In the genomic region with DNA sequence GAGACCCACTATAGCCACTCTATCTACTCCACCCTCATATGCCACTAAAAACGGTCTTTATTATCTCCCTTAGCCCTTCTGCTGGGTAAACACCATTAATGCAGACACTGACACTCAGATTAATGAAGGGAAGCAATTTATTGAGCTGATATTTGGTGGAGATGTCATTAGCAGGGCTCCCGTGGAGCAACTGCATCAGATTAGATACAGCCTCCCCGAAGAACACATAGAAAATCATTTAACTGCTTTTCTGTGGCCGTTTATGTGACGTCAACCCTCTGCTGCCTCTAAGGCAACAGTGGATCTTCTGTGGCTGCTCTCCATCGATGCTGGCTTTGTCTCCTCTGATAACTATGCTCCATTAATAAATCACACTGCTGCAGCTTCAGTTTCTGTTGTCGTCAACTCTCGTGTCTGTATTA, we compare ENCODE assay signal across 26 mouse cellular contexts.
A peak's percentile ranks its signal among the peaks of the same experiment; 100 is the strongest.
DNase-seq lines count a peak whose midpoint lies in the region; ATAC-seq and TF ChIP-seq lines count a peak whose summit lies in the region.
"Had no signal": no experiment of that assay in that cellular context is flagged by ENCODE, and none has a peak within 500 bp of the region (broad histone marks: within the 10 kb centered on the region; RNA-seq: fewer than 3 reads in every experiment).

No protein-coding gene starts in this region.

- no peaks in the 10 kb centered on the region for H3K36me3 ChIP-seq in hindbrain, postnatal 0 days (ENCODE audit: insufficient read depth, low read length)
- H3K36me3 ChIP-seq in hindbrain, embryonic 16.5 days (ENCODE audit: control insufficient read depth, insufficient read depth, low read length): no peaks in the 10 kb centered on the region
- no peaks in the 10 kb centered on the region for H3K36me3 ChIP-seq in neural tube, embryonic 14.5 days (ENCODE audit: control insufficient read depth, insufficient read depth, low read length)
- no peaks in the 10 kb centered on the region for H3K36me3 ChIP-seq in liver, embryonic 15.5 days (replicated peaks)
- H3K36me3 ChIP-seq: hindbrain, embryonic 12.5 days; intestine, embryonic 15.5 days; limb, embryonic 10.5 days; limb, embryonic 15.5 days; lung, embryonic 15.5 days; midbrain, embryonic 13.5 days had no signal

- DNase-seq in hindbrain, postnatal 0 days (ENCODE audit: low spot score): peak; percentile 33
- no peak for DNase-seq in neural tube, embryonic 10.5 days (ENCODE audit: extremely low spot score, low spot score)
- DNase-seq in left cerebral cortex, adult 9 months (ENCODE audit: low spot score in 2 of 2): no peak
- no peak for DNase-seq in right cerebral cortex, postnatal 14 days
- DNase-seq: adrenal gland, adult 2 months; B cell, adult 2 months; cerebellum, adult 11 months; cerebellum, adult 9-10 months; heart, postnatal 14 days; kidney, adult 8-10 months; kidney, postnatal 4 days; thymus, postnatal 4 days had no signal

- 0 out of 2 replicates have a peak, but pooled peaks cover 2% of the 10 kb centered on the region for H3K4me1 ChIP-seq in hindbrain, postnatal 0 days (ENCODE audit: insufficient read depth, low read length)
- no peaks in the 10 kb centered on the region for H3K4me1 ChIP-seq in hindbrain, embryonic 16.5 days (ENCODE audit: control insufficient read depth, insufficient read depth, low read depth, low read length)
- H3K4me1 ChIP-seq in neural tube, embryonic 14.5 days (ENCODE audit: control insufficient read depth, insufficient read depth, low read length): peaks cover 9% of the 10 kb centered on the region
- no peaks in the 10 kb centered on the region; the same call in 1 of the 2 replicates for H3K4me1 ChIP-seq in liver, embryonic 15.5 days (replicated peaks)
- H3K4me1 ChIP-seq: hindbrain, embryonic 12.5 days; intestine, embryonic 15.5 days; limb, embryonic 15.5 days; lung, embryonic 15.5 days; megakaryocyte, embryonic 14.5 days had no signal

- TF ChIP-seq CTCF in hindbrain, postnatal 0 days (IDR thresholded peaks at IDR 0.05; ENCODE audit: low read depth): no peak

- no peaks in the 10 kb centered on the region for H3K9me3 ChIP-seq in hindbrain, postnatal 0 days (ENCODE audit: low read length)
- H3K9me3 ChIP-seq in hindbrain, embryonic 16.5 days (ENCODE audit: control insufficient read depth, low read length): no peaks in the 10 kb centered on the region
- no peaks in the 10 kb centered on the region for H3K9me3 ChIP-seq in neural tube, embryonic 14.5 days (ENCODE audit: control insufficient read depth, low read length)
- H3K9me3 ChIP-seq in liver, embryonic 15.5 days (replicated peaks): no peaks in the 10 kb centered on the region
- H3K9me3 ChIP-seq: hindbrain, embryonic 12.5 days; intestine, embryonic 15.5 days; limb, embryonic 10.5 days; limb, embryonic 15.5 days; lung, embryonic 15.5 days; megakaryocyte, embryonic 14.5 days; midbrain, embryonic 13.5 days had no signal

- ATAC-seq in hindbrain, postnatal 0 days: no peak
- no peak for ATAC-seq in hindbrain, embryonic 16.5 days
- peak; percentile 60; the same call in 1 of the 2 replicates for ATAC-seq in neural tube, embryonic 14.5 days (ENCODE audit: low read depth)
- peak; percentile 67 for ATAC-seq in liver, embryonic 15.5 days (ENCODE audit: insufficient read depth)
- ATAC-seq: activated CD4-positive, CD25-positive, alpha-beta regulatory T cell, adult 4 months; forebrain, embryonic 16.5 days; intestine, embryonic 15.5 days; midbrain, embryonic 13.5 days had no signal

- H3K27ac ChIP-seq in hindbrain, postnatal 0 days: no peak overlapping the region
- H3K27ac ChIP-seq in hindbrain, embryonic 16.5 days (ENCODE audit: low read depth, low read length): no peak overlapping the region
- no peak overlapping the region for H3K27ac ChIP-seq in neural tube, embryonic 14.5 days (ENCODE audit: low read depth, low read length)
- no peak overlapping the region for H3K27ac ChIP-seq in liver, embryonic 15.5 days (replicated peaks)
- H3K27ac ChIP-seq: hindbrain, embryonic 12.5 days; intestine, embryonic 15.5 days; kidney, postnatal 0 days; limb, embryonic 15.5 days; lung, embryonic 15.5 days; midbrain, embryonic 13.5 days had no signal

- no peak overlapping the region for H3K4me2 ChIP-seq in hindbrain, postnatal 0 days (ENCODE audit: low read depth, low read length)
- no peak overlapping the region for H3K4me2 ChIP-seq in hindbrain, embryonic 16.5 days (ENCODE audit: low read length)
- H3K4me2 ChIP-seq in neural tube, embryonic 14.5 days (ENCODE audit: low read depth, low read length): no peak overlapping the region
- H3K4me2 ChIP-seq in liver, embryonic 15.5 days: no peak overlapping the region
- H3K4me2 ChIP-seq: hindbrain, embryonic 12.5 days; intestine, embryonic 15.5 days; limb, embryonic 15.5 days; lung, embryonic 15.5 days; midbrain, embryonic 13.5 days had no signal

- no peak overlapping the region for H3K4me3 ChIP-seq in hindbrain, postnatal 0 days (ENCODE audit: low read length)
- H3K4me3 ChIP-seq in hindbrain, embryonic 16.5 days (ENCODE audit: low read length): no peak overlapping the region
- H3K4me3 ChIP-seq in neural tube, embryonic 14.5 days (ENCODE audit: low read depth, low read length): no peak overlapping the region
- no peak overlapping the region for H3K4me3 ChIP-seq in liver, embryonic 15.5 days (replicated peaks)
- H3K4me3 ChIP-seq: erythroblast, embryonic 14.5 days; hindbrain, embryonic 12.5 days; intestine, embryonic 15.5 days; limb, embryonic 10.5 days; limb, embryonic 15.5 days; lung, embryonic 15.5 days; megakaryocyte, embryonic 14.5 days; midbrain, embryonic 13.5 days had no signal

- no peaks in the 10 kb centered on the region for H3K27me3 ChIP-seq in hindbrain, postnatal 0 days (ENCODE audit: insufficient read depth, low read length)
- no peaks in the 10 kb centered on the region for H3K27me3 ChIP-seq in hindbrain, embryonic 16.5 days (replicated peaks; ENCODE audit: control insufficient read depth, insufficient read depth, low read length)
- H3K27me3 ChIP-seq in neural tube, embryonic 14.5 days (ENCODE audit: control insufficient read depth, insufficient read depth, low read length): no peaks in the 10 kb centered on the region
- H3K27me3 ChIP-seq in liver, embryonic 15.5 days: no peaks in the 10 kb centered on the region
- H3K27me3 ChIP-seq: hindbrain, embryonic 12.5 days; intestine, embryonic 15.5 days; megakaryocyte, embryonic 14.5 days; midbrain, embryonic 13.5 days had no signal

- 49% methylated on average over 8 of the region's 8 CpGs for WGBS in hindbrain, postnatal 0 days
- 41% methylated on average over 8 of the region's 8 CpGs for WGBS in hindbrain, embryonic 16.5 days
- WGBS in neural tube, embryonic 14.5 days: 18% methylated on average over 8 of the region's 8 CpGs
- 33% methylated on average over 8 of the region's 8 CpGs for WGBS in liver, embryonic 15.5 days (ENCODE audit: insufficient replicate concordance)

- no peak overlapping the region for H3K9ac ChIP-seq in hindbrain, postnatal 0 days (replicated peaks; ENCODE audit: low read length)
- H3K9ac ChIP-seq in hindbrain, embryonic 16.5 days (ENCODE audit: low read depth, low read length): no peak overlapping the region
- no peak overlapping the region for H3K9ac ChIP-seq in neural tube, embryonic 14.5 days (replicated peaks; ENCODE audit: low read depth, low read length)
- no peak overlapping the region for H3K9ac ChIP-seq in liver, embryonic 15.5 days
- H3K9ac ChIP-seq: hindbrain, embryonic 12.5 days; intestine, embryonic 15.5 days; limb, embryonic 15.5 days; lung, embryonic 15.5 days; midbrain, embryonic 13.5 days had no signal

Comparison
In these comparisons a context has a peak if more than half of its experiments do, and no peak if none do; other contexts are left out.
1. ATAC-seq: peak in neural tube, embryonic 14.5 days (single experiment) and liver, embryonic 15.5 days (single experiment); none in hindbrain, postnatal 0 days (single experiment) and hindbrain, embryonic 16.5 days (single experiment).